Mouse (Mus musculus): ENCODE data around the gene Dmgdh. TPM values are rescaled to one million over a fixed set of nuclear protein-coding genes. Genes with fewer than 3 reads are reported as not detected.

The Dmgdh gene
- polyA plus RNA-seq, 1 experiment from 2014 or later, result 0.90 TPM

- H3K36me3 ChIP-seq (ENCODE audit: control insufficient read depth, insufficient read depth), result no peaks in the 10 kb centered on the region
- no peak overlapping the region for H3K4me3 ChIP-seq (ENCODE audit: low read depth, low read length)
- H3K9ac ChIP-seq (ENCODE audit: low read depth, low read length), result no peak overlapping the region
- no peak overlapping the region for H3K4me2 ChIP-seq (replicated peaks; ENCODE audit: low read depth)
- H3K27ac ChIP-seq (ENCODE audit: low read depth, low read length), result no peak overlapping the region
- ATAC-seq, result no peak
- no peaks in the 10 kb centered on the region for H3K4me1 ChIP-seq (replicated peaks; ENCODE audit: control insufficient read depth, insufficient read depth, low read length)
- H3K9me3 ChIP-seq (ENCODE audit: control insufficient read depth), result no peaks in the 10 kb centered on the region
- WGBS, result 69% methylated on average over 2 of the region's 2 CpGs
- no peak for TF ChIP-seq CTCF (IDR thresholded peaks at IDR 0.05; ENCODE audit: low read depth)
- peaks cover 10% of the 10 kb centered on the region; the same call in 1 of the 2 replicates for H3K27me3 ChIP-seq (replicated peaks; ENCODE audit: control insufficient read depth, insufficient read depth, low read length)
Observed at GRCm38 (mm10) chr13:93673296-93673695, 937 bp upstream of the Dmgdh start.

- no peaks in the 10 kb centered on the region for H3K4me1 ChIP-seq (replicated peaks; ENCODE audit: control insufficient read depth, insufficient read depth, low read length)
- H3K9me3 ChIP-seq (ENCODE audit: control insufficient read depth), result no peaks in the 10 kb centered on the region
- H3K27ac ChIP-seq (ENCODE audit: low read depth, low read length), result no peak overlapping the region
- H3K4me3 ChIP-seq (ENCODE audit: low read depth, low read length), result no peak overlapping the region
- H3K36me3 ChIP-seq (ENCODE audit: control insufficient read depth, insufficient read depth), result no peaks in the 10 kb centered on the region
- TF ChIP-seq CTCF (IDR thresholded peaks at IDR 0.05; ENCODE audit: low read depth), result no peak
- H3K9ac ChIP-seq (ENCODE audit: low read depth, low read length), result no peak overlapping the region
- peaks cover 10% of the 10 kb centered on the region; the same call in 1 of the 2 replicates for H3K27me3 ChIP-seq (replicated peaks; ENCODE audit: control insufficient read depth, insufficient read depth, low read length)
- no peak for ATAC-seq
- WGBS, result 75% methylated on average over 9 of the region's 9 CpGs
- no peak overlapping the region for H3K4me2 ChIP-seq (replicated peaks; ENCODE audit: low read depth)
Observed at GRCm38 (mm10) chr13:93676864-93677263, 2.6 kb downstream of the Dmgdh start.

- Histone ChIP-seq H3K27me3 (replicated peaks; ENCODE audit: control insufficient read depth, insufficient read depth, low read length) (no peaks in the 10 kb centered on the region), H3K27ac (ENCODE audit: low read depth, low read length) (no peak overlapping the region), H3K4me3 (ENCODE audit: low read depth, low read length) (no peak overlapping the region), H3K9ac (ENCODE audit: low read depth, low read length) (no peak overlapping the region), H3K4me2 (replicated peaks; ENCODE audit: low read depth) (no peak overlapping the region), H3K36me3 (ENCODE audit: control insufficient read depth, insufficient read depth) (no peaks in the 10 kb centered on the region), H3K9me3 (ENCODE audit: control insufficient read depth) (no peaks in the 10 kb centered on the region), H3K4me1 (replicated peaks; ENCODE audit: control insufficient read depth, insufficient read depth, low read length) (no peaks in the 10 kb centered on the region)
- no peak for TF ChIP-seq CTCF (IDR thresholded peaks at IDR 0.05; ENCODE audit: low read depth)
- peak; percentile 85 for ATAC-seq
Observed at GRCm38 (mm10) chr13:93683336-93683735, 9.1 kb downstream of the Dmgdh start.

GRCm38 (mm10) chr13:93685226-93685625, 11.0 kb downstream of the Dmgdh start:
- Histone ChIP-seq H3K4me1 (replicated peaks; ENCODE audit: control insufficient read depth, insufficient read depth, low read length) (no peaks in the 10 kb centered on the region), H3K9ac (ENCODE audit: low read depth, low read length) (no peak overlapping the region), H3K27me3 (replicated peaks; ENCODE audit: control insufficient read depth, insufficient read depth, low read length) (no peaks in the 10 kb centered on the region), H3K27ac (ENCODE audit: low read depth, low read length) (no peak overlapping the region), H3K4me2 (replicated peaks; ENCODE audit: low read depth) (no peak overlapping the region), H3K9me3 (ENCODE audit: control insufficient read depth) (no peaks in the 10 kb centered on the region), H3K4me3 (ENCODE audit: low read depth, low read length) (no peak overlapping the region), H3K36me3 (ENCODE audit: control insufficient read depth, insufficient read depth) (no peaks in the 10 kb centered on the region)
- ATAC-seq, result no peak
- 86% methylated on average over 4 of the region's 4 CpGs for WGBS
- no peak for TF ChIP-seq CTCF (IDR thresholded peaks at IDR 0.05; ENCODE audit: low read depth)

GRCm38 (mm10) chr13:93687321-93687720, 13.1 kb downstream of the Dmgdh start:
- no peaks in the 10 kb centered on the region for H3K9me3 ChIP-seq (ENCODE audit: control insufficient read depth)
- H3K4me2 ChIP-seq (replicated peaks; ENCODE audit: low read depth), result no peak overlapping the region
- H3K4me1 ChIP-seq (replicated peaks; ENCODE audit: control insufficient read depth, insufficient read depth, low read length), result no peaks in the 10 kb centered on the region
- no peak overlapping the region for H3K27ac ChIP-seq (ENCODE audit: low read depth, low read length)
- H3K4me3 ChIP-seq (ENCODE audit: low read depth, low read length), result no peak overlapping the region
- no peaks in the 10 kb centered on the region for H3K27me3 ChIP-seq (replicated peaks; ENCODE audit: control insufficient read depth, insufficient read depth, low read length)
- TF ChIP-seq CTCF (IDR thresholded peaks at IDR 0.05; ENCODE audit: low read depth), result no peak
- H3K36me3 ChIP-seq (ENCODE audit: control insufficient read depth, insufficient read depth), result no peaks in the 10 kb centered on the region
- no peak for ATAC-seq
- whole genome bisulfite sequencing, result 13% methylated on average over 5 of the region's 5 CpGs
- H3K9ac ChIP-seq (ENCODE audit: low read depth, low read length), result no peak overlapping the region

- TF ChIP-seq CTCF (IDR thresholded peaks at IDR 0.05; ENCODE audit: low read depth), result no peak
- Histone ChIP-seq H3K27me3 (replicated peaks; ENCODE audit: control insufficient read depth, insufficient read depth, low read length) (no peaks in the 10 kb centered on the region), H3K9ac (ENCODE audit: low read depth, low read length) (no peak overlapping the region), H3K36me3 (ENCODE audit: control insufficient read depth, insufficient read depth) (no peaks in the 10 kb centered on the region), H3K4me3 (ENCODE audit: low read depth, low read length) (no peak overlapping the region), H3K27ac (ENCODE audit: low read depth, low read length) (no peak overlapping the region), H3K4me2 (replicated peaks; ENCODE audit: low read depth) (no peak overlapping the region), H3K4me1 (replicated peaks; ENCODE audit: control insufficient read depth, insufficient read depth, low read length) (no peaks in the 10 kb centered on the region), H3K9me3 (ENCODE audit: control insufficient read depth) (no peaks in the 10 kb centered on the region)
- 95% methylated on average over 3 of the region's 3 CpGs for WGBS
- ATAC-seq, result no peak
Observed at GRCm38 (mm10) chr13:93689566-93689965, 15.3 kb downstream of the Dmgdh start.

GRCm38 (mm10) chr13:93690821-93691220, 16.6 kb downstream of the Dmgdh start:
- H3K27ac ChIP-seq (ENCODE audit: low read depth, low read length), result no peak overlapping the region
- no peak for TF ChIP-seq CTCF (IDR thresholded peaks at IDR 0.05; ENCODE audit: low read depth)
- ATAC-seq, result no peak
- WGBS, result 86% methylated on average over 1 of the region's 1 CpGs
- H3K4me1 ChIP-seq (replicated peaks; ENCODE audit: control insufficient read depth, insufficient read depth, low read length), result no peaks in the 10 kb centered on the region
- H3K9ac ChIP-seq (ENCODE audit: low read depth, low read length), result no peak overlapping the region
- H3K27me3 ChIP-seq (replicated peaks; ENCODE audit: control insufficient read depth, insufficient read depth, low read length), result no peaks in the 10 kb centered on the region
- H3K4me3 ChIP-seq (ENCODE audit: low read depth, low read length), result no peak overlapping the region
- H3K36me3 ChIP-seq (ENCODE audit: control insufficient read depth, insufficient read depth), result no peaks in the 10 kb centered on the region
- no peaks in the 10 kb centered on the region for H3K9me3 ChIP-seq (ENCODE audit: control insufficient read depth)
- no peak overlapping the region for H3K4me2 ChIP-seq (replicated peaks; ENCODE audit: low read depth)
